Mouse (Mus musculus): ENCODE data around the gene Ap3b1. TPM values are rescaled to one million over a fixed set of nuclear protein-coding genes. Genes with fewer than 3 reads are reported as not detected.

The Ap3b1 gene
- polyA plus RNA-seq, 1 experiment from 2014 or later = 35.1 TPM

DNA sequence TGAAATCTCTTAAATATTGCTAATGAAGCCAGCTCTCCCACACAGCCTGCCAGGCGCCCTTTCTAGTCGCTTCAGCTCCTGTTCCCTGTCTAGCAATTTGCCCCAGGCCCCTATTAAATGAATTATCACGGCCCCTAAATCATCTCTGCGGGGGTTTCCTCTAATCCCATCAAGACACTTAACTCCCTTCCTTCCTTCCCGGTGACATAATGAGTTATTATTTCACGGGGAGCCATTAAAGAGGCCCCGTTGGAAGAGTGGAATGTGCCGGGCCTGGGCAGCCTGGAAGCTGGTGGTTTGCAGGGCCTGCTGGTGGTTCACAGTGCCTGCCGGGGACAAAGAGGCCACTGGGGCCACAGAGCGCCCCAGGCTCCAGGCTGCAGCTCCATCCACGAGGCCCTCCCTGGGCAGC lies 249.7 kb downstream of the Ap3b1 start:
- H3K4me2 ChIP-seq = no peak overlapping the region
- ATAC-seq (replicated peaks; ENCODE audit: insufficient number of reproducible peaks, low FRiP score, low TSS enrichment) = no peak

GRCm38 (mm10) chr13:94608947-94609346 lies 250.2 kb downstream of the Ap3b1 start:
- Histone ChIP-seq H3K27ac (ENCODE audit: low read depth, low read length) (no peak overlapping the region), H3K4me2 (no peak overlapping the region)
- WGBS (ENCODE audit: insufficient replicate concordance) = 56% methylated on average over 10 of the region's 10 CpGs

More for the DNA sequence above, 249.7 kb downstream of the Ap3b1 start:
- WGBS (ENCODE audit: insufficient replicate concordance) = 15% methylated on average over 11 of the region's 11 CpGs
- no peaks in the 10 kb centered on the region for H3K36me3 ChIP-seq (ENCODE audit: control insufficient read depth, insufficient read depth, low read length)
- no peak overlapping the region for H3K9ac ChIP-seq (ENCODE audit: low read depth, low read length)
- peaks cover 4% of the 10 kb centered on the region for H3K27me3 ChIP-seq (ENCODE audit: control insufficient read depth, insufficient read depth, low read length)
- H3K9me3 ChIP-seq (replicated peaks; ENCODE audit: control insufficient read depth, low read length) = no peaks in the 10 kb centered on the region
- H3K4me3 ChIP-seq (ENCODE audit: low read depth, low read length) = no peak overlapping the region
- no peak overlapping the region for H3K27ac ChIP-seq (ENCODE audit: low read depth, low read length)
- peaks cover 5% of the 10 kb centered on the region; the same call in 1 of the 2 replicates for H3K4me1 ChIP-seq (ENCODE audit: control insufficient read depth, insufficient read depth, low read length)

More at GRCm38 (mm10) chr13:94608947-94609346, 250.2 kb downstream of the Ap3b1 start:
- Histone ChIP-seq H3K9me3 (replicated peaks; ENCODE audit: control insufficient read depth, low read length) (no peaks in the 10 kb centered on the region), H3K9ac (ENCODE audit: low read depth, low read length) (no peak overlapping the region), H3K4me3 (ENCODE audit: low read depth, low read length) (no peak overlapping the region), H3K4me1 (ENCODE audit: control insufficient read depth, insufficient read depth, low read length) (peaks cover 5% of the 10 kb centered on the region; the same call in 1 of the 2 replicates), H3K36me3 (ENCODE audit: control insufficient read depth, insufficient read depth, low read length) (no peaks in the 10 kb centered on the region), H3K27me3 (ENCODE audit: control insufficient read depth, insufficient read depth, low read length) (peaks cover 2% of the 10 kb centered on the region)
- no peak for ATAC-seq (replicated peaks; ENCODE audit: insufficient number of reproducible peaks, low FRiP score, low TSS enrichment)

Small RNA genes lying within 50 kb of the gene (microRNA-seq; reads per million reads assigned to microRNA genes)
- not detected for gene Gm25109 (ENCODE audit: borderline number of aligned reads)

Other genes with a start within 250 kb of the Ap3b1 start
- 21.2 and 22.2 TPM in 2 replicates for gene Scamp1, start 73.1 kb upstream of the Ap3b1 start, polyA plus RNA-seq (2014; fragmentation: Nextera tagmentation; extraction: Ambion mirVana)

All from heart, embryonic 11.5 days (tissue).